Mouse (Mus musculus) olfactory bulb, adult 2 months (tissue): ENCODE data around the gene Klhl13.

ENCODE experiments used
- CTCF ChIP-seq: fragments of 200-500 bp; IDR thresholded peaks from 2 replicates; pipeline ENCODE4 v1.5.1; 2012; ENCODE audit warnings: low read depth, mild to moderate bottlenecking, low read length, moderate library complexity; ENCODE audit not compliant: insufficient read depth
- POLR2A ChIP-seq: fragments of 200-500 bp; IDR thresholded peaks from 2 replicates; pipeline ENCODE4 v1.6.1; 2012; ENCODE audit warnings: mild to moderate bottlenecking, low read depth, low read length, moderate library complexity; ENCODE audit not compliant: insufficient read depth

- no peak for TF ChIP-seq POLR2A
- TF ChIP-seq CTCF = no peak
Observed at GRCm38 (mm10) chrX:23248752-23249151, 116.1 kb downstream of the Klhl13 start.
